Mouse (Mus musculus) adrenal gland, adult 8-10 months (tissue): ENCODE results near the gene Ucp2. TPM values are rescaled to one million over a fixed set of nuclear protein-coding genes. Genes with fewer than 3 reads are reported as not detected.

Source experiments
- total RNA-seq, 4 experiments: library from RNA; stranded (reverse); gene quantifications; 2 replicates each; pipeline ENCODE4 v1.2.4; 2022

The Ucp2 gene
- total RNA-seq, 4 experiments from 2014 or later = 212 to 320 (median 270) TPM

Other genes starting within 250 kb of the Ucp2 start
- gene P4ha3, start 207.8 kb upstream of the Ucp2 start, total RNA-seq = 1 to 10 TPM in 1 of 4 experiments, under 1 TPM in 3; 0.49 to 1.1 (median 0.81) TPM
- gene C2cd3, start 121.1 kb upstream of the Ucp2 start, total RNA-seq = 10 to 100 TPM; 19.7 to 29.1 (median 26.8) TPM
- gene Ppme1, start 121.0 kb upstream of the Ucp2 start, total RNA-seq = 10 to 100 TPM; 55.4 to 65.8 (median 61.8) TPM
- gene Ucp3, start 20.3 kb upstream of the Ucp2 start, total RNA-seq = 10 to 100 TPM in 3 of 4 experiments, 1 to 10 TPM in 1; 6.3 to 17.8 (median 14.7) TPM
- gene Dnajb13, start 21.6 kb downstream of the Ucp2 start, total RNA-seq = under 1 TPM; 0.20 to 0.89 (median 0.42) TPM
- 10 to 100 TPM in 3 of 4 experiments, 1 to 10 TPM in 1; 8.1 to 14.5 (median 11.3) TPM for gene Coa4, start 43.7 kb downstream of the Ucp2 start, total RNA-seq
- 10 to 100 TPM; 64.3 to 76.2 (median 70.9) TPM for gene Rab6a, start 114.1 kb downstream of the Ucp2 start, total RNA-seq
- gene Mrpl48, start 115.0 kb downstream of the Ucp2 start, total RNA-seq = 10 to 100 TPM; 51.9 to 63.8 (median 57.9) TPM
- 1 to 10 TPM; 3.9 to 6.9 (median 4.8) TPM for gene Plekhb1, start 169.1 kb downstream of the Ucp2 start, total RNA-seq
- 10 to 100 TPM; 46.7 to 75.8 (median 55.1) TPM for gene Fam168a, start 213.3 kb downstream of the Ucp2 start, total RNA-seq